Mouse (Mus musculus) liver, postnatal 0 days (tissue): ENCODE measurements around the gene Cyp4f39.

Experiments used
- CTCF ChIP-seq: sonication (generic); IDR thresholded peaks from 2 replicates; pipeline ENCODE4 v1.5.1; 2016; ENCODE audit warnings: antibody characterized with exemption, low read depth
- EP300 ChIP-seq: IDR thresholded peaks from 2 replicates; pipeline ENCODE4 v1.6.1; 2016; ENCODE audit warnings: antibody characterized with exemption, low read depth, mild to moderate bottlenecking

DNA sequence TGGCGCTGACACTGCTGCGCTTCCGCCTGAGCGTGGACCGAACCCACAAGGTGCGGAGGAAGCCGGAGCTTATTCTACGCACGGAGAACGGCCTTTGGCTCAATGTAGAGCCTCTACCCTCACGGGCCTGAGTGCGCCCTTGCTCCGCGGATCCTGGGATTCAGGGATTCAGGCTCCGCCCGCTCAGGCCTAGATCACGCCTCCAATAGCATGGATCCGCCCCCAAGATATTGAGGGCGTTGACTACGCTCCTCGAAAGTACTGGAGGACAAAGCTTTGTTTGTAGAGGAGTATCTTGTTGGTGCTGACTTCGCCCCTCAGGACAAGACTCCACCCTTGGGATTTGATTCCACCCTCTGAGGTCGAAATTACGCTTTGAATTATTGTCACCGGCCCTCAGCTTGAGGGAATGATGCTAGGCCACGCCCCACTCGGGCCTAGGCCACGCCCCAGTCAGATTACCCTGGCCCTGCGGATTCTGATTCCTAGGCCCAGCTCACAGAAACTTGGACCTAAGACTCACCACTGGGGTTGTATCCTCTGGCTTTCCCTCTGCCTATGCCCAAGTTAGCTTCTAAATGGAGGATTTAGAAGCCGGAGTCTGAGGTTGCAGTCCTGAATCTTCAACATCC lies 39.9 kb downstream of the Cyp4f39 start:
- no peak for TF ChIP-seq CTCF
- TF ChIP-seq EP300, result no peak
